Mouse (Mus musculus) left cerebral cortex, postnatal 14 days (tissue): ENCODE results near the gene Ksr1. TPM values are rescaled to one million over a fixed set of nuclear protein-coding genes. Genes with fewer than 3 reads are reported as not detected.
"Not testable (repeated sequence)": the region's sequence is repeated elsewhere in the genome, so short reads cannot be mapped to it uniquely, and the experiment has no call there.

Source experiments
- DNase-seq, 2 experiments: peaks; one replicate each; pipeline ENCODE4 v3.0.0; 2021 to 2022; ENCODE audit warnings: low spot score in 2 of 2, mixed read lengths in 1 of 2
- intact Hi-C: fragments of 180-260 bp; cut with DNase I; formaldehyde crosslinking; loops from one replicate; pipeline ENCODE4 v1.15.1; 2025
- total RNA-seq, 2 experiments: library from RNA; stranded (reverse); gene quantifications; 2 replicates each; pipeline ENCODE4 v1.2.3; 2021

Gene Ksr1
- total RNA-seq, 2 experiments from 2014 or later, result 55.5 to 56.7 TPM

DNA sequence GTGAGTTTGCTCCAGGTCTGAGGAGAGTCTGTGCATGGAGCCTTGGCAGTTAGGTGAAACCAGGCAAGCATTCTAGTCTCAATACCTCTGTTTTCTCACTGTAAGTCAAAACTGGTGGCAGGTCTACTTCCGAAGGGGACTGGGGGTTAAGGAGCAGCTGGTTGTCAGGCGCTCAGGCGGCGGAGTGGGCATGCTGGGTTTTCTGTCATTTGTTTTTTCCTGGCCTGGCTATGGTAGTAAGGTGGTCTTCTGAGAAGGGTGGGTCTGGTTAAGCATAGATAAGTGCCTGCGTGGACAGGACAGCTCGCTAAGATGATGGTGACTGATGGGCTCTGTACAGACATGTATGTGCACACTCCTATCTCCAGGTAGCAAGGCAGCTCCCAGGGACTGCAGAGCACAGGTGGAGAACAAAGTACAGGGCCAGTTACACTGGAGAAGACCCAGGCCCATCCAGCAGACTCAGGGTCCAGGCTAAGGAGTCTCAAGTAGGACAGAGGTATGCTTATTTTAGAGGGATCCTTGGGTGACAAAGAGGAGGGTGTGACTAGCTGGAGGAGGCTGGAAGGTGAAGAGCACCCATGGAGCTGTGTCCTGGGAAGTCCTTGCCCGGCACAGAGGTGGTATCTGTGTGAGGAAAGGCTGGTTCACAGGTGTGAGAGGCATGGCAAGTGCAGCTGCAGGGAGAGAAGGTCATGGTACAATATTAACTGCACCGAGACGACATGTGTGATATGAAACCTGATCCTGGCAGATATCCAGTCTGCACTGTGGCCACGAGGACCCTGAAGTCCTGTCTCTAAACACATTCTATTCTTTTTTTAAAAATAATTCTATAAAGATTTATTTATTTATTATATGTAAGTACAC is 142.2 kb downstream of the Ksr1 start:
- no peak for DNase-seq
- intact Hi-C loops, result no loop called here

DNA sequence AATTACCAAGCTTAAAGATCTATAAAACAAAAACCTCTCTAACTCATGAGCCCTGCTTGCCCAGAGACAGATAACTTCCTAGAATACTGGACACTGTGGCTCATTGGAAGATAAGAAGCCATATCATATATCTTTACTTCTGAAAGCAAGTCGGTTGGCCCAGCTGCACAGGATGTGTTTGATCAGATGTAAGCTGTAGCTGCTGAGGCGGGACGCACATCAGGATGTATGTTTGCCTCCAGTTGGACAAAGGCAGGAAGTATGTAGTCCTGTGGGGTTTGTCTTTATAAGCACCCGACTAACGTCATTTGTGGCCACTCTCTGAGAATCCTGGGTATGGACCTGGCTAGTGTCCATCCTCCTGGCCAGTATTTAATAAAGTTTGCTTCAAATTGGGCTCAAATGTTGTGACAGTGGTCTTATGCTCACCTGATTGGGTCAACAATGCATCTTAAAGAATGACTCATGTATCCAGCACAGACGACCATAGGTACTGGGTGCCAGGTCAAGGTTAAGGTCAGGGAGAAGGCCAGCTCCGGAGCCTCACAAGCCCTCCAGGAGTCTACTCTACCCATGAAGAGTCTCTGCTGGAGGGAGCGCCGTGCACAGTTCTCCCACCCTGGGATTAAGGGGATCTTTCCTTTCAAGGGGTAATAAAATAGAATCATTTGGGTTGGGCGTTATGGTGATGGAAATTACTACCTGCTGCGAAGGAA is 143.0 kb downstream of the Ksr1 start:
- DNase-seq, result no peak
- intact Hi-C loops, result no loop called here

DNA sequence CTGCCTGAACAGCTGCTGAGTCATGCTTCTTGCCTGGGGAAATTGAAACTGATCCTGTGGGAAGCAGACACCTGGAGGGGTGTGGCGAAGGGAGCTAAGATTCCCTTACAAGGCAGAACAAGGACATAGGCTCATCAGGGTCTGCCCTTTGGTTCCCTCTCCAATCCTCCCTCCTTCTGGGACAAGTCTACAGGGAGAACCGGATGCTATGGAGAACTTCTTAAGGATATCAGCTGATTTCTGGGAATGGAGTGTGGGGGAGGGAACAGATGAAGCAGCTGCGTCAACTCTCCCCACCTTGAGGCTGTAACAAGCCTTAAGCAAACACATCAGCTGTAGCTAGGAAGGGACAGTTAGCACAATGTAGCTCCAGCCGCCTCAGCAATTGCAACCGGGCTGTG is 143.7 kb downstream of the Ksr1 start:
- no peak for DNase-seq
- intact Hi-C loops, result no loop called here

DNA sequence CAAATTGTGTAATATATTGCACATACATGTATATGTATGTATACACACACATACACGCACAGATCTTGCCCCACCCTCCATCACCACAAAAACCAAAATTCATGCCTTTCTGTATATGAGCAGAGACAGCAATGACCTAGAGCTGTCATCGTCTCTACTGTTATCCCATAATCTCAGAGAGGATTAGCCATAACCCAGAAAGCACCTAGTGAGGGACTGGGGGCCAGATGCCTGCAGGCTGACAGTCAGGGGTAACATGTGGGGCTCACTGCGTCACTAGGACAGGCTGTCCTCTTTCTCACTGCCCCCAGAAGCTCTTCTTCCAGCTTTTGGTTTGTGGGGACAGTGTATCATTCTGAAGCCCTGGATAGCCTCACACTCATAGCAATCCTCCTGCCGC is 144.3 kb downstream of the Ksr1 start:
- DNase-seq, result no peak
- intact Hi-C loops, result no loop called here

DNA sequence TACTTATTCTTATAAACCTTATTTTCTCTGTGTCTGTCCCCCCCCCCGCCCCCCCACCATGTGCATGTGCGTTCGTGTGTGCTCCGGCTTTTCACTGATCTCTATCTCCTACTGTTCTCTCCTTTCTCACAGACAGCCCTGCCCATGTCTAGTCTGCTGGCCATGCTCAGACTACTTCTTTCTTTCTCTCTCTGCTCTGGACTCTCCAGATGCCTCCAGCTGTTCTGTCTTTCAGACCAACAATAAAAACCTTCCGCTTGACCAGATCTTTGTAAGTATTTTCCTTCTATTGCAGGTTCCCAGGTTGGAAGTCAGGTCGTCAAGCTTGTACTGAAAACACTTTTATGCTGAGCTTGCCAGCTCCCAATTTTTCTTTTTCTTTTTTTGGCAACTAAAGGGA is 147.1 kb downstream of the Ksr1 start:
- intact Hi-C loops, result no loop called here
- DNase-seq, result no peak

DNA sequence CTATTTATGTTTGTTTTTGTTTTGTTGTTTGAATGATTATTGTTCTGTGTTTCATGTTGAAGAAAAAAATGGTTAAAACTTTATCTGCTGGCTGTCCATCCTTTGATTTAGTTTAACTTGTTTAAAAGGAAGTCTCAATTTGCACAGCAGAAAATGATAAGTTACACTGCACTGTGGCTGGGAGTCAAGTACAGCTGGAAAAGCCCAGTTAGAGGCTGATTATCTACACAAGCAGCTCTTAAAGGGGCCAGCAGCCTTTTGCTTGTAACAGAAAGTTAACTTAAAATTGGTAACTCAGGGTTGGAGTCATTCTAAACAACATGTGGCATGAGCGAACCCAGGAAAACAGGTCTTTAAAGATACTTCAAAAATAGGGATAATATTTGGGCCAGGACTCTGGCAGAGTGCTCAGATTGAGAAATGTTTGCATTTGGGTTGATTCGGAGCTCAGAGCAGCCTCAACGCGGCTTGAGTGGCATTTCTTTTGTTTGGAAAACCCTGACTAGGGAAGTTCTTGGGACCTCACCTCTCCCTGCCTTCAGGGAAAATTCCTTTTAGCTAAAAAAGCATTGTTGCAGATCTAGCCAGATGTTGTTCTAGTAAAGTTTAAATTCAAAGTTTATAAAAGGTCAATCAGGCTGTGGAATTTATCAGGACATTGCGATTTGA is 155.2 kb downstream of the Ksr1 start:
- intact Hi-C loops, DNase-seq: not testable (repeated sequence)

DNA sequence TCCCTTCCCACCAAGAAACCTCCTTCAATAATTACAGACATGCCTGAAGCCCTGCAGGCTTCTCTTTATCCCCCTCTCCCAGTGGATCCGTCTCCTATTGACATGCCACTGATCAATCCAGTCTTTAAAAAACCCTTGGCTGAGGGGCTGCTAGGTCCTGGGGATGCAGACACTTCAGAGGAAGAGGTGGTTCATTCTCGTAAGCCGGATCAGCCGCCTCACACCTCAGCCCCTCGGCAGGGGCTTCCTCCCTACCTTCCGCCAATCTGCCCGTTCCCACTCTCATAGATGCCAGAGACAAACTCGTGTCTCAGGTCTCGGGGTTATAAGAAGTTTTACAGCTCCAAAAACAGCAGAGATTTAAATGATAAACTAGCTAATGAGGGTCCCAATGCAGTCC is 156.1 kb downstream of the Ksr1 start:
- intact Hi-C loops, result no loop called here
- no peak for DNase-seq

DNA sequence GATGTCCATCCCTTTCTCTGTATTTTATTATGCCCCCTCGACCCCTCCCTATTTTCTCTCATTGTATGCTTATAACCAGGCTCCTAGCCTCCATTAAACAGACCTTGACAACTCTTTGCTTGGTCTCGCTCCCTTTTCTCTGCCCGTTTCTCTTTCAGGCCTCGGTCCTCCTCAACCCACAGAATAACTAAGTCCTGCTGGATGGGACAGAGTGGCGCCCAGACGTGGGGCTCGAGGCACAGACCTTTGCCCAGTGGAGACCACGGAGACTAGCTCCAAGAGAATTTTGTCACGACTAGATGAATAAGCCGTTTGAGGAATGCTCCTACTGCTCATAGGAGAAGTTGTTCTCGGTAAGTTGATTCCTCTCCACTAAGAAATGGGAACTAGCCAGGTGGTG is 157.0 kb downstream of the Ksr1 start:
- intact Hi-C loops, DNase-seq: not testable (repeated sequence)

DNA sequence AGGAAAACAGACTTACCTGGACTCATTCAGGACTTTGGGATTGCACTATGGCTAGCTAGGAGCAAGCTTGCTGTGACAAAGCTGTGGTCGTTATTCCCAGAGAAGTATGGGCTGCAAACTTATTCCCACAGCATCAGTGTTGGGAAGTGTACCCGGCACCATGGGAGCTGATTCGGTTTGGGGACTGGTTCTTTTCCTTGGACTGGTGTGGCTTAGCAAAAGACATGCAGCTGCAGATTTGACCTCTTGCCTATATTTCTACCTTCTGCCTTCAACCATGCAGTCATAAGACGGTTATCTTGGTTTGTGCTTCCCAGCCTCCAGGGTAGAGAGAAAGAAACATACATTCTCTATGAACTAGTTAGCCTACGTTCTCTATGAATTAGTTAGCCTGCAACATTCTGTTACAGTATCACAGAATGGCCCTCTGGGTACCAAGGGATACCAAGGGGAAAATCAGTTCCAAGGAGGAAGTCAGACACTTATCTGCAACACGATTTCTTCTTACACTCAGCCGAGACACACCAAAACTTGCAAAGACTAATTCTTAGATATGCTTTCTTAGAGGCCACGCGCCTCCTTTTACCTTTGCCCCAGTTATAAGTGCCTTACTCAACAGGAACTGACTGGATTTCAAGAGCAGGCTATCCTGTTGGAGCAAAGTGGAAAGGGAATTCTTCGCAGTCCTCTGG is 159.8 kb downstream of the Ksr1 start:
- intact Hi-C loops, result no loop called here
- no peak for DNase-seq

DNA sequence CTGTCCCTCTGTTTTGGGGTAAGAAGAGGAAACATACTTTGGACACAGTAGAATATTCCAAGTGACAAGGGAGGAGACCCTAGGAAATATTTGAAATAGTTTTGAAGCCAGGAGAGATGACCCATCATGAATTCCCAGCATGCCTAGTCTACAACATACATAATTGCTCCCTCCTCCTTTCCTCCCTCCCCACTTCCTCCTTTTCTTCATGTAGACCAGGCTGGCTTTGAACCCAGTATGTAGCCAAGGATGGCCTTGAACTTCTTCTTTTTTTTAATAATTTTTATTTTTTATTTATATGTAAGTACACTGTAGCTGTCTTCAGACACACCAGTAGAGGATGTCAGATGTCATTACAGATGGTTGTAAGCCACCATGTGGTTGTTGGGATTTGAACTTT is 160.7 kb downstream of the Ksr1 start:
- no peak for DNase-seq
- intact Hi-C loops, result no loop called here

DNA sequence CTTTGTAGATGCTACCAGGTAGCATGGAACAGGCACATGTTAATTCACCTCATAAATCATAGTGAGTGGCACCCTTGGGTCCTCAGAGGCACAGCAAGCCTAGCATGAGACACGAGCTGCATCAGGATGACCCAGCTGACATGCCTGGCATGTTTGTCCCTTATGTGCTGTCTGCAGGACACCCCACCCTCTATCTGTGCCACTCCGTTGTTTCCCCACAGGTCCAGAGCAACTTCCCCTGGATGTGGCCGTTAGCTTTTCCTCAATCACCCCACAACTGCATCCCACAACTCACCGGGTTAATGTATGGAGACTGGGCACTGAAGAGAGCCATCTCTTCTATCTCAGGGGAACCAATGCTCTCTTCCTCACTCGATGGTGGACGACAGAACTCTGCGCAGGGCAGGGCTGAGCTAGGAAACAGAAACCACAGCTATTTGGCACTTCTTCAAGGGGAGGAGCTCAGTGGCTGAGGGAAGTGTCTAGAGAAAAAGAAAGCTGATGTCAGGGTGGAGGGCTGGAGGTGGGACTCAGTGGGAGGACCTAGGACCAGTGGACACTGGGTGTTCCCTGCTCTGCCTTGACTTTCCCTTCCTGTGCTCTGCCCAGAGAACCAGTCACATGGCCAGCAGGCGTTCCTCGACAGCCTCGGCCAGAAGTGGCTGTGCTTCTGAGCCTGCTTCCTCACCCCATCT is 161.6 kb downstream of the Ksr1 start, which contains the start of gene Lgals9:
TSS of gene Lgals9 (minus strand) at position 464 of the 695 bp plus-strand sequence.
- intact Hi-C loops, result no loop called here
- peak; percentile 42 to 47 for DNase-seq

DNA sequence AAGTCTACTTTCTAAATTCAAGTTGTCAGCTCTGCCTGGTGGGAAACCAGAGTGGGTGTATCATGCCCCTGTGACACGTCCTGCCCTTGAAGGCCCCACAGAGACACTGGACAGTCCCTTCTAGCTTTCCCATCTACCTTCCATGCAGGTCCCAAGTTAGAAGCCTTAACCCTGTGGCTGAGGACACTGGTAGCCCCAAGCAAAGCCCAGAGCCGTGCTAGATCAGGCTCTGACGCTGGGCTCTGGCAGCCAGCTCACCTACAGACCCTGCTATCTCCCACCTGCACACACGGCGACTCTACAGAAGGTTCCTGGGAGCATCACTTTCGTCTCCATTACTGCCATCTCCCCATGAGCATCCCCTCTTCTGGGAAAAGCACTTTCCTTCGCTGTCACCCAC is 162.7 kb downstream of the Ksr1 start:
- DNase-seq, result no peak
- intact Hi-C loops, result no loop called here

DNA sequence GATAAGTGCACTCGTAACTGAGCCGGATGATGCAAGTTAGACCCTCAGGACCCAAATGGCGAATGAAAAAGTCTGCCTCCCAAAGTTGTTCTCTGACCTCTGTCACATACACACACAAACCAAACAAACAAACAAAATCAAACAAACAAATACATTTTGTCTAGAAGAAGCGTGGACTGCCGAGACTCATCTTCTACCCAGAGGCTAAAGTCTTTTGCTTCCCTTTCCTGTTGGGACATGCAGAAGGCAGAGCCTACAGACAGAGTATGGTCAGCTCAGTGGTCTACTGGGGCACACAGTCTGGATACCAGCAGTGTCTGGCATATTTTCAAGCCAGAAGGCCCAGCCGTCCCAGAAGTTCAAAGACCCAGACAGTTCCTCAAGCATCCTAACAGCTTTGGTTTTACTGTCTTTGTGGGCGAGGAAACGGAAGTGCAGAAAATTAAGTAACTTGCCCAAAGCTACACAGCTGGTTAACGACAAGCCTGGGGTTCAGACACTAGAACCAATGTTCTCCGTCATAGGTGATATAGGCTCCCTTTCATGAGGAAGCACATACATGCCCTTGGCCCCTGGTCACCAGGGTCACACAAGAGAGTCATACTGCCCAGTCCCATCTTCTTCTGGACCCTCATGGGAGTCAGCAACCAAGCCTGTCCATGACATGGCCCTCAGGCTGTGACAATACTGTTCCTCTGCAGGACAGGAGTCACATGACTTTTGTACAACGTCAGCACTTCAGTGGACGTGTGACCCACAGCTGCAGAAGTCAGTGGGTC is 163.5 kb downstream of the Ksr1 start:
- peak in 1 of 2 experiments; percentile 31 for DNase-seq
- intact Hi-C loops, result no loop called here

DNA sequence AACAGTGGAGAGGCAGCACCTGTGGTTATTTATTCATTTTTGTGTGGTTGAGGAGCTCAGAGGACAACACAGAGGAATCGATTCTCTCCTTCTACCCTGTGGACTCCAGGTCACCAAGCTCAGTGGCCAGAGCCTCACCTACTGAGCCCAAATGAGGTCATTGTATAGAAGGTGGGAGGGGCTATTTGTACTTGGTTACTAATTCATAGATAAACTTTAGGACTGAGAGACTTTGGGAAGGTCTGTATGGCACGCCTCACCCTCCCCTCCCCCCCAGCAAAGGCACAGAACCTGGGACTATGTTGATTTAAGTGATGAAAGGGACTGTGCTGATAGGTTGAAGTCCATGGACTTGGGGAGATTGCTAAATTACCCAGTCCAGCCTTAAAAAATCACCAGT is 164.2 kb downstream of the Ksr1 start:
- intact Hi-C loops, result no loop called here

DNA sequence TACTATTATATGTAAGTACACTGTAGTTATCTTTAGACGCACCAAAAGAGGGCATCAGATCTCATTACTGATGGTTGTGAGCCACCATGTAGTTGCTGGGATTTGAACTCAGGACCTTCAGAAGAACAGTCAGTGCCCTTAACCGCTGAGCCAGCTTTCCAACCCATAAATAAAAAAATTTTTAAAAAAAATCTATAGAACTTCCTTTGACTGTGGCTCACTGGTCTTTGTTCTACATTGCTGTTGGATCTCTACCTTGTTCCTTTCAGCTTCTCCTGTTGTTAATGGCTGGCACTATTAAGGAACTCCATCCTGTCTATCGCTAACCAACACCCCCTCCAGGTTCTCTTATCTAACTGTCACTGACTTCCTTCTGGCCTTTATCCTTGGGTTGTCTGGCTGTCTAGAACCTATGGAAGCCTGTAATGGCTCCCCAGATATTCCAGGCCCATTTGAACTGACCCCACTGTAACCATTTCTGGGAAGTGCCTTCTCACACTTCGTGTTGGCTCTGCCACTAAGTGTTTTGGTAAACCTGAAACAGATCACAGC is 166.0 kb downstream of the Ksr1 start:
- intact Hi-C loops, result no loop called here
- no peak for DNase-seq

More for the DNA sequence above, 164.2 kb downstream of the Ksr1 start:
- no peak for DNase-seq

DNA sequence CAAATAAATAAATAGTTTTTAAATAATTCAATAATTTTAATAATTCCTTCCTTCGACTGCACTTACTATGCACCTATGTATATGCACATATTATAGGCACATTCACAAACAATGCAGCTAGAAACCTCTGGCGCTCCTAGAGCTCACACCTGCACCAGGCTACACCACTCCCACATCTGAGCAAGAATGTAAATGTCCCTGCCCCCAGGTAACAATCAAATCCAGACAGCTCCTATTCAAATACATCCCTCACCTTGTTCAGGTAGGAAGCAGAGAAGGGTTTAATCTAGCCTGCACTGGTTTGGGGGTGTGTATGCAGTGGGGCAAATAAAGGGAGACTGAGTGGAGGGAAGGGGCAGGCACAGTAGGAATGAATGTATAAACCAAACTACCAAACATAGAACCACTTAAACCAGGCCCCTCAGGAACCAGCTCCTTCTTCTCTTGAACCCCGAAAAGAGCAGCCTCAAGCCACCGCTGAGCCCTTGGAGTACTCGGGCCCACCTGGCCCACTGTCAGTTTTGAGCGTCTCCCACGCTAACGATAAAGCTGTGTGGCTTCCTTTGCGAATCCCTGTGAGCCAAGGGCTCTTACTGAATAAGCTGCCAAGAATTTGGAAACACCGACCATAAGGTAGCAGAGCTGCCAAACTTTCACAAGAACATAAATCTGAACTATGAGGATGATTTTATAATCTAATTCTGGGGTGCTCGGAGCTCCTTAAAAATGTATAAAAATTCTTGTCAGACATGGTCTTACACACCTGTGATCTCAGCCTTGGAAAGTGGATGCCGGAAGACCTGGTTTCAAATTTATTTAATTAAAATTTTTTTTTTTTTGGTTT is 167.8 kb downstream of the Ksr1 start:
- peak; percentile 12 to 30 for DNase-seq
- intact Hi-C loops, result no loop called here
